In genomic region chr15:79832064-79832900, GRCm38 (mm10) we compare ENCODE assay signal across 8 mouse cellular contexts. TPM values are rescaled to one million over a fixed set of nuclear protein-coding genes. Genes with fewer than 3 reads are reported as not detected.
DNase-seq lines count a peak whose midpoint lies in the region; ATAC-seq and TF ChIP-seq lines count a peak whose summit lies in the region.

No protein-coding gene starts in this region.

- H3K4me3 ChIP-seq in CH12.LX (replicated peaks in 1 of 3; ENCODE audit: low read depth in 2 of 3, low read length in 2 of 3, poor library complexity in 1 of 3) = peak overlapping the region; percentile 74 to 87 (median 84)
- peak overlapping the region; percentile 85 for H3K4me3 ChIP-seq in erythroblast, embryonic 14.5 days (replicated peaks)
- peak overlapping the region; percentile 87 for H3K4me3 ChIP-seq in heart, embryonic 16.5 days (ENCODE audit: low read length)
- H3K4me3 ChIP-seq in lung, adult 2 months (replicated peaks; ENCODE audit: extremely low read depth, low read depth, low read length) = no peak overlapping the region

- TF ChIP-seq CTCF in CH12.LX (conservative IDR thresholded peaks at IDR 0.05 in 1 of 2, IDR thresholded peaks at IDR 0.05 in 1 of 2; ENCODE audit: low read depth in 2 of 2, low read length in 2 of 2) = peak; percentile 79 to 90
- peak; percentile 96 for TF ChIP-seq CTCF in brain, embryonic 14.5 days (IDR thresholded peaks at IDR 0.05; ENCODE audit: borderline replicate concordance, extremely low read depth, insufficient read depth, insufficient read length)
- TF ChIP-seq CTCF in lung, adult 2 months (IDR thresholded peaks at IDR 0.05; ENCODE audit: insufficient read depth, low read length) = peak; percentile 92

- no peak overlapping the region for H3K27ac ChIP-seq in CH12.LX (ENCODE audit: insufficient read depth, low read depth)
- H3K27ac ChIP-seq in heart, embryonic 16.5 days (ENCODE audit: low read length) = peak overlapping the region; percentile 95

- no peak for ATAC-seq in heart, embryonic 16.5 days (replicated peaks; ENCODE audit: extremely low read depth, insufficient read depth, low FRiP score)

- no peaks in the 10 kb centered on the region for H3K9me3 ChIP-seq in CH12.LX (replicated peaks; ENCODE audit: low read length)
- H3K9me3 ChIP-seq in erythroblast, embryonic 14.5 days (ENCODE audit: control insufficient read depth, low read length) = no peaks in the 10 kb centered on the region
- no peaks in the 10 kb centered on the region for H3K9me3 ChIP-seq in heart, embryonic 16.5 days (replicated peaks; ENCODE audit: control insufficient read depth, low read length)

- peak; percentile 82 for TF ChIP-seq RAD21 in CH12.LX (IDR thresholded peaks at IDR 0.05; ENCODE audit: low read depth, low read length)

- TF ChIP-seq EP300 in CH12.LX (IDR thresholded peaks at IDR 0.05; ENCODE audit: low read length) = no peak

- 31% methylated on average over 18 of the region's 18 CpGs for WGBS in heart, embryonic 16.5 days
- WGBS in lung, adult 2 months = 41% methylated on average over 18 of the region's 18 CpGs

- in situ Hi-C loops in CH12.LX (cut with MboI; ENCODE audit: low pct_ligation_motif_present, low pct_unique_long_range_greater_than_20kb, low sequenced_read_pairs) = loop anchor here (5.0 to 10.0 kb wide), 2 partner anchors 53 to 80 kb away; no protein-coding TSS in a partner anchor

- H3K27me3 ChIP-seq in CH12.LX (replicated peaks) = peaks cover 14% of the 10 kb centered on the region
- H3K27me3 ChIP-seq in erythroblast, embryonic 14.5 days (ENCODE audit: control insufficient read depth) = peaks cover 2% of the 10 kb centered on the region; the same call in 1 of the 2 replicates
- H3K27me3 ChIP-seq in heart, embryonic 16.5 days (ENCODE audit: control insufficient read depth, insufficient read depth, low read length) = no peaks in the 10 kb centered on the region

- peaks cover 25 to 51% of the 10 kb centered on the region in 2 experiments for H3K36me3 ChIP-seq in CH12.LX (replicated peaks in 1 of 2; ENCODE audit: control insufficient read depth in 1 of 2, insufficient read depth in 1 of 2, low read length in 1 of 2)
- H3K36me3 ChIP-seq in erythroblast, embryonic 14.5 days (ENCODE audit: control insufficient read depth) = peaks cover 32% of the 10 kb centered on the region
- peaks cover 17% of the 10 kb centered on the region for H3K36me3 ChIP-seq in heart, embryonic 16.5 days (ENCODE audit: control insufficient read depth, insufficient read depth)

- H3K4me2 ChIP-seq in CH12.LX (ENCODE audit: insufficient read depth, low read depth, poor library complexity, severe bottlenecking) = peak overlapping the region; percentile 92
- H3K4me2 ChIP-seq in heart, embryonic 16.5 days (ENCODE audit: low read depth, low read length) = peak overlapping the region; percentile 67

- peak overlapping the region; percentile 81 for H3K9ac ChIP-seq in CH12.LX (ENCODE audit: insufficient read depth, low read depth)
- peak overlapping the region; percentile 93 for H3K9ac ChIP-seq in heart, embryonic 16.5 days (ENCODE audit: low read length)

- H3K4me1 ChIP-seq in CH12.LX (ENCODE audit: control insufficient read depth in 1 of 2, insufficient read depth in 2 of 2) = peaks cover 3 to 37% of the 10 kb centered on the region in 2 experiments; a peak in 2 of 4 replicates
- peaks cover 41% of the 10 kb centered on the region for H3K4me1 ChIP-seq in erythroblast, embryonic 14.5 days (ENCODE audit: control insufficient read depth)
- H3K4me1 ChIP-seq in heart, embryonic 16.5 days (ENCODE audit: control insufficient read depth, insufficient read depth, low read length) = peaks cover 33% of the 10 kb centered on the region
- peaks cover 3% of the 10 kb centered on the region; the same call in 1 of the 2 replicates for H3K4me1 ChIP-seq in lung, adult 2 months (ENCODE audit: control insufficient read depth, insufficient read depth, low read length)

- TF ChIP-seq POLR2A in CH12.LX (IDR thresholded peaks at IDR 0.05; ENCODE audit: low read depth, low read length) = 0 out of 2 replicates have a peak, but pooled peaks have one; percentile 19
- no peak for TF ChIP-seq POLR2A in brain, embryonic 14.5 days (IDR thresholded peaks at IDR 0.05; ENCODE audit: borderline replicate concordance, extremely low read depth, insufficient read depth, insufficient read length, poor library complexity, severe bottlenecking)
- no peak for TF ChIP-seq POLR2A in lung, adult 2 months (IDR thresholded peaks at IDR 0.05; ENCODE audit: borderline replicate concordance, extremely low read depth, low read depth, low read length)

- peak; percentile 81 for DNase-seq in CH12.LX (ENCODE audit: extremely low read depth)
- peak; percentile 94 for DNase-seq in brain, embryonic 14.5 days (ENCODE audit: low read depth)
- DNase-seq in kidney, postnatal 14 days = peak; percentile 84
- DNase-seq in lung, adult 2 months = peak; percentile 72
- DNase-seq in ovary, postnatal 14 days (ENCODE audit: low spot score) = peak; percentile 79
- DNase-seq in thymus, postnatal 0 days (ENCODE audit: low spot score) = peak; percentile 80

- H3K79me2 ChIP-seq in CH12.LX (replicated peaks; ENCODE audit: control insufficient read depth, extremely low read depth, insufficient read depth, poor library complexity, severe bottlenecking) = peaks cover 11% of the 10 kb centered on the region

- dilution Hi-C loops in CH12.LX (cut with MboI; ENCODE audit: extremely low pct_ligation_motif_present, extremely low pct_unique_long_range_greater_than_20kb, low sequenced_read_pairs) = no loop called here

TF ChIP-seq in CH12.LX, 34 proteins besides CTCF, POLR2A, EP300 and RAD21:
- peak; percentile 74 for TF ChIP-seq SMC3 (IDR thresholded peaks at IDR 0.05; ENCODE audit: low read depth, low read length)
- 0 out of 2 replicates have a peak, but pooled peaks have one; percentile 5 for TF ChIP-seq MAZ (IDR thresholded peaks at IDR 0.05; ENCODE audit: low read depth, low read length)
- peak; percentile 77 for TF ChIP-seq SIN3A (IDR thresholded peaks at IDR 0.05; ENCODE audit: low read length)
- TF ChIP-seq GABPA (IDR thresholded peaks at IDR 0.05; ENCODE audit: insufficient replicate concordance, low read depth, low read length) = no peak

RNA-seq across cellular contexts. Expression of gene Npcd, which starts 1.8 kb away (rescaled TPM):
- 0.59 and 0.67 TPM in 2 replicates for total RNA-seq in CH12.LX (2012; rRNA removed)
- total RNA-seq in CH12.LX (2014; rRNA removed) = not detected in 2 replicates
- not detected in 2 replicates for polyA plus RNA-seq in CH12.LX (2012; ENCODE audit: insufficient read length, low read depth)
- 0.53 and 1.8 TPM in 2 replicates for polyA plus RNA-seq in brain, embryonic 14.5 days (2012; rRNA removed)
- polyA plus RNA-seq in erythroblast, embryonic 14.5 days (2012) = not detected in 2 replicates
- polyA plus RNA-seq in heart, embryonic 16.5 days (2015; fragmentation: Nextera tagmentation; extraction: Ambion mirVana) = not detected in 2 replicates
- polyA plus RNA-seq in lung, adult 2 months (2012; rRNA removed) = 0.50 and 1.4 TPM in 2 replicates
- not detected in 2 replicates for polyA plus RNA-seq in thymus, postnatal 0 days (2015; fragmentation: Nextera tagmentation; extraction: Ambion mirVana)

RNA-seq across cellular contexts. Expression of gene Cbx6, which starts 2.2 kb away (rescaled TPM):
- total RNA-seq in CH12.LX (2012; rRNA removed) (29.9 and 30.0 TPM in 2 replicates), CH12.LX (2014; rRNA removed) (10.0 and 11.1 TPM in 2 replicates)
- 38.1 and 40.7 TPM in 2 replicates for polyA plus RNA-seq in CH12.LX (2012; ENCODE audit: insufficient read length, low read depth)
- polyA plus RNA-seq in brain, embryonic 14.5 days (2012; rRNA removed) = 69.6 and 84.6 TPM in 2 replicates
- 2.7 and 4.0 TPM in 2 replicates for polyA plus RNA-seq in erythroblast, embryonic 14.5 days (2012)
- 57.0 and 59.0 TPM in 2 replicates for polyA plus RNA-seq in heart, embryonic 16.5 days (2015; fragmentation: Nextera tagmentation; extraction: Ambion mirVana)
- 87.3 and 94.1 TPM in 2 replicates for polyA plus RNA-seq in lung, adult 2 months (2012; rRNA removed)
- polyA plus RNA-seq in thymus, postnatal 0 days (2015; fragmentation: Nextera tagmentation; extraction: Ambion mirVana) = 54.9 and 55.9 TPM in 2 replicates

RNA-seq across cellular contexts. Expression of gene Nptxr, which starts 27.7 kb away (rescaled TPM):
- total RNA-seq in CH12.LX (2012; rRNA removed) = 0.92 and 2.1 TPM in 2 replicates
- 0.09 TPM in 1 of 2 replicates, not detected in the other for total RNA-seq in CH12.LX (2014; rRNA removed)
- 0.14 and 0.16 TPM in 2 replicates for polyA plus RNA-seq in CH12.LX (2012; ENCODE audit: insufficient read length, low read depth)
- 20.7 and 53.6 TPM in 2 replicates for polyA plus RNA-seq in brain, embryonic 14.5 days (2012; rRNA removed)
- polyA plus RNA-seq in erythroblast, embryonic 14.5 days (2012) = not detected in 2 replicates
- 2.2 and 2.8 TPM in 2 replicates for polyA plus RNA-seq in heart, embryonic 16.5 days (2015; fragmentation: Nextera tagmentation; extraction: Ambion mirVana)
- 3.1 and 3.7 TPM in 2 replicates for polyA plus RNA-seq in lung, adult 2 months (2012; rRNA removed)
- polyA plus RNA-seq in thymus, postnatal 0 days (2015; fragmentation: Nextera tagmentation; extraction: Ambion mirVana) = 2.0 and 2.3 TPM in 2 replicates

RNA-seq across cellular contexts. Expression of gene Dnal4, which starts 54.6 kb away (rescaled TPM):
- total RNA-seq in CH12.LX (2012; rRNA removed) (16.5 and 20.9 TPM in 2 replicates), CH12.LX (2014; rRNA removed) (11.3 and 11.7 TPM in 2 replicates)
- 17.8 and 18.5 TPM in 2 replicates for polyA plus RNA-seq in CH12.LX (2012; ENCODE audit: insufficient read length, low read depth)
- polyA plus RNA-seq in brain, embryonic 14.5 days (2012; rRNA removed) = 77.6 and 110 TPM in 2 replicates
- polyA plus RNA-seq in erythroblast, embryonic 14.5 days (2012) = 0.69 and 1.1 TPM in 2 replicates
- polyA plus RNA-seq in heart, embryonic 16.5 days (2015; fragmentation: Nextera tagmentation; extraction: Ambion mirVana) = 43.5 and 45.3 TPM in 2 replicates
- polyA plus RNA-seq in lung, adult 2 months (2012; rRNA removed) = 51.1 and 51.2 TPM in 2 replicates
- 39.6 and 42.7 TPM in 2 replicates for polyA plus RNA-seq in thymus, postnatal 0 days (2015; fragmentation: Nextera tagmentation; extraction: Ambion mirVana)

RNA-seq across cellular contexts. Expression of gene Apobec3, which starts 59.2 kb away (rescaled TPM):
- 3.9 and 4.7 TPM in 2 replicates for total RNA-seq in CH12.LX (2012; rRNA removed)
- 8.7 and 10.4 TPM in 2 replicates for total RNA-seq in CH12.LX (2014; rRNA removed)
- 94.3 and 98.5 TPM in 2 replicates for polyA plus RNA-seq in CH12.LX (2012; ENCODE audit: insufficient read length, low read depth)
- 4.7 and 5.6 TPM in 2 replicates for polyA plus RNA-seq in brain, embryonic 14.5 days (2012; rRNA removed)
- polyA plus RNA-seq in erythroblast, embryonic 14.5 days (2012) = 0.03 and 0.07 TPM in 2 replicates
- polyA plus RNA-seq in heart, embryonic 16.5 days (2015; fragmentation: Nextera tagmentation; extraction: Ambion mirVana) = 25.1 and 40.7 TPM in 2 replicates
- polyA plus RNA-seq in lung, adult 2 months (2012; rRNA removed) = 29.7 and 36.7 TPM in 2 replicates
- 149 and 159 TPM in 2 replicates for polyA plus RNA-seq in thymus, postnatal 0 days (2015; fragmentation: Nextera tagmentation; extraction: Ambion mirVana)
